Mouse (Mus musculus) adrenal gland, postnatal 0 days (tissue): ENCODE results near the gene Zfp541. TPM values are rescaled to one million over a fixed set of nuclear protein-coding genes. Genes with fewer than 3 reads are reported as not detected.

ENCODE experiments used
- polyA plus RNA-seq: library from polyadenylated mRNA; unstranded; fragments of >200 nt; fragmentation: Nextera tagmentation; extraction: Ambion mirVana; gene quantifications from 2 replicates; pipeline ENCODE4 v1.2.1, GENCODE M21; 2015

Zfp541 gene
- polyA plus RNA-seq = 0.04 TPM in 1 of 2 replicates, not detected in the other

DNA sequence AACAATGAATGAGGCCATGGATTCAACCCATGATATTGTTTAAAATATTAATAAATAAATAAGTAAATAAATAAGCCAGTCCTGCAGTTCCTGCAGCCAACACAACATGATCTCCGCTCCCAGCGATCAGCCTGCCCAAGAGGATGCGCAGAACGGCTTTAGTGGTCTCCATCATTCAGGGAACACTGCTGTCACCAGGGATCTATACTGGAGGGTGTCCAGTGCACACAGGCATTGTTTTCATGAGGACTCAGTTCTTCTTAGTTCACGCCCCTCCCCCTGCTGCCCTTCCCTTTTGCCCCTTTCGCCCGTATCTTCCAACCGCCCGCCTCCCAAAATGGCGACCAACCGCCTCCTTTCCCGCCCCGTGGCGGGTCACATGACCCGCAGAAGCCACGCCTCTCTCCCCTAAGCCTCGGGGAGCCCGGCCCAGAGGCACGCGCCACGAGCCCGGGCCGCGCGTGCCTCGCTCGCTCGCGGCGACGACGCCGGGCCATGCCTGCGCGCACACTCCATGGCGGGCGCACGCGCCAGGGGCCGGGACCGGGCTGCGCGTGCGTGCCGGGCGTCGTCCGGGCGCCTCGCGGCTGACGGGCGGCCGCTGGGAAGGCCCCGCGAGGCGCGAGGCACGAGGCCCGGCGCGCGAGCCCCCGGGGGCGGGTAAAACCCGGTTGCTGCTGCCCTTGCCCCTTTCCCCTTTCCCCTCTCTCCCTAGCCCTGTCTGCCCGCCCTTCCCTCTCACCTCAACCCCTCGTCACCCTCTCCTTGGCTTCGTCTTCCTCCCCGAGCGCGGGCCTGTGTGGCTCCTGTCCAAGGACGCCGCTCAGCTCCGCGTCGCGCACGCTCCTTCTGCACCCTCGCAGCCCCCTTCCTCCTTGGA is at the start of gene Zfp541:
Zfp541 (plus strand) TSS at position 596 of the 880 bp plus-strand sequence.

DNA sequence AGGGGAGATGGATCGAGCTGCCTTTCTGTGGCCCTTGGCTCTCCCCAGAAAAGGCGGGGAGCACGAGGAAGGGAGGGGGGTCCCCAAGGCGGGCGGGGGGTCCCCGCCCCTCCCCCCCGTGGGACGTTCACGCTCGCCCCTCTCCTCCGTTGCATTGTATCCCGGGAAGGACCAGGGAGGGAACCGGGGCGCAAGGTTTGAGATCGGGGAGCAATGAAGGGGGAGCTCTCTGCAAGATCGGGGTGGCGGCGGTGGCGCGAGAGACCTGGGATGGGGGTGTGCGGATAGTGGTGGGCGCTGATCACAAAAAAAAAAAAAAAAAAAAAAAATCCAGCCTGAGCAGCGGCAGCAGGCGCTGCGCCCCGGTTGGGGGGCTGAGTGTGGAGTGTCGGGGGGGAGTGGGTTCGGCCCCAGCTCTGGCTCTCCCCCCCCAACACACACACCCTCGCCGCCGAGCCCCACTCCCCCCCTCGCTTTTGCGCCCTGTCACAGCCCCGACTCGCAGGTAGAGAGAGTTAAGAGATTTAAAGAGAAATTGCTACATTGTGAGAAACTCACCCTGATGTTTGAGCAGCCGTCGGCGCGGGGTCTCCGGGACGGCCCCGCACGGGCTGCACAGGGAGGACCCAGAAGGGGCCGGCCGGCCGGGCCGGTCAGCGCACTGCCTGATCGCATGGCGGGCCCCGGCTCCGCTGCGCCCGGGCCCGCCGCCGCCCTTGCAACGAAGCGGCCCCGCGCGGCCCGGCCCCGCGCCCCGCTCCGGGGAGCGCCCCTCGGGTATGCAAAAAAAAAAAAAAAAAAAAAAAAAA is 14.1 kb upstream of the Zfp541 start, which contains the start of gene Bicra:
Bicra (minus strand) TSS at position 584 of the 809 bp plus-strand sequence.

DNA sequence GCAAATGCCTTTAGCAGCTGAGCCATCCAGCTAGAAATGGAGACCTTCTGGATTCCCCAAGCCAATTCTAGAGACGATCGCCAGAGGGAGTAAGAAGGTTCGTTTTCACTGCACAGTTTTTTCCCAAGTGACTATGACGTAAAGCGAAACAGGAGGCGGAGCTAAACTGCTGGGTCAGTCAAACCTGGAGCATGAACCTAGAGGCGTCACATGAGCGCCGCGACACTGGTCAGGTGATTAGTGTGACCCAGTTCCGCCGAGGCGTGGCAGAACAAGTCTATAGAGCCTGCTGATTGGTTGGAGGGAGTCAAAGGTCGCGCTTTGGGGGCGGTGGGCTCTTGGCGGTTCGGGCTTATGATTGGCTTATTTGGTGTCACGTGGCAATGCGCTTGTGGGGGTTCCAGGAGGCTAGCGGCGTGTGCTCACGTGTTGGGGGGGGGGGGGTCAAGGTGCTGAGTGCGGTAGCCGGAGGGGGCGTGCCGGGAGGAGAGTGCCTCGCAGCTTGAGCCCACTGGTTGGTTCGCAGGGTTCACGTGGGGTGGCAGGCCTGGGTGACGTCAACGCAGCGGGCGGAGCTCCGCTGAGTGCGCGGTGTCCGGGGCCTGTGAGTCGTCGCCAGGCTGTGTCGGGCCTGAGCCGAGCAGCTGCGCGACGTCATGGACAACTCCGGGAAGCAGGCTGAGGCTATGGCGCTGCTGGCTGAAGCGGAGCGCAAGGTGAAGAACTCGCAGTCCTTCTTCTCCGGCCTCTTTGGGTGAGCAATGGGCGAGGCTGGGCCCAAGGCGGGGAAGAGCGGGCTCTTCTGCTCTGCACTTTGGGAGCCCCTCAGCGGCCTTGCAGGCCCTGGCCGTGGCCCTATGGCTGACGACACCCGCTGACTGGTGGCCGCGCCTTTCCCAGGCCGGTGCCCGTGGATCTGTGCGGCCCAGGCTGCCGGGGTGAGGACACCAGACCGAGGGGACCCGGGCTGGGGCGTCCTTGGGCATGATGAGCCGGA is 36.7 kb downstream of the Zfp541 start, which contains the start of gene Napa:
Napa (plus strand) TSS at position 438 of the 997 bp plus-strand sequence.

DNA sequence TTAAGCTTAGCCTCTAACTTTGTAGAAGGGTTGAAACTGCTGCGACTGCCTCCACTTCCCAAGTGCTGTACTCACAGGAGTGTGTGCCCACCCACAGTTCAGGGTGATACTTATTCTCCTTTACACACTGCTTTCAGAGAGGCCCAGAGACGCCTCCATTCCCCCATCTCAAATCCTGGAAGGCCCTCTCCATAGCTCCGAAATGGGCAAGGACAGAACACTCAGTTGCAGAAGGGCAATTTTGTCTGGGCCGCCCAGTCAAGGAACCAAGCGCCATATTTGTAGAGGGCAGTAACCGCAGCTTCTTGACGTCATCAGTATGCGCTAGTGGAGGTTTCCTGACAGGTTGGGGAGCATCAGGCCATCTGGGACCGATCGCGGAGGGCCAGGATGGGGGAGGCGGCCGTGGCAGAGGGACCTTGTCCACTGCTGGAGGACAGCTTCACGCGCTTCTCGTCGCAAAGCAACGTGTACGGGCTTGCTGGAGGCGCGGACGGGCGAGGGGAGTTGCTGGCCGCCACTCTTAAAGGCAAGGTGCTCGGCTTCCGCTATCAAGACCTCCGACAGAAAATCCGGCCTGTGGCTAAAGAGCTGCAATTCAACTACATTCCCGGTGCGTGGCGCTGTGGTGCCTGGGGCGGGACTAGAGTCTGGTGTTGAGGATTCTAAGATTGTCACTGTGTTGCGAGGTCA is 58.1 kb downstream of the Zfp541 start, which contains the start of gene Kptn:
Kptn (plus strand) TSS at position 327 of the 693 bp plus-strand sequence.

DNA sequence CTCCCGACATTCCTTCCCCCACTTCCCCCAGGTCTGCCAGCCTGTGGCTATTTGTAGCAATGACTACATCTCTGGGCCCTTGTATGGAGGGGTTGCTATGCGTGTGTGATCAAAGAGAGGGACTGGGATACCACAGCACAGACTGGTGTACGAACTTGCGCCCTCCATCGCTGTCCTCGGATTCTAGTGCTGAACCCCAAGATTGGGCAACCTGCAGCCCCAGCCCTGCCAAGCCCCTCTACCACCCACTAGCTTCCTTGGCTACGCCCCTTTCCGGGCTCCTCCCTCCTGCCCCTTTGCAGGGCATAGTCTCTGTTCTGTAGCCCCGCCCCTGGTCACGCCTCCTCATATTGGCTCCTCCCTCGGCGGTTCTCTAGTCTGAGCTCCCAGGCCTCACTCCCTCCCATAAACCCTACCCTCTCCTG is 67.8 kb downstream of the Zfp541 start, which contains the start of gene Slc8a2:
Slc8a2 (plus strand) TSS at position 406 of the 425 bp plus-strand sequence.

Other genes with a start within 250 kb of the Zfp541 start
- gene Obox6, start 222.1 kb upstream of the Zfp541 start, polyA plus RNA-seq = not detected in 2 replicates
- not detected in 2 replicates for gene Crx, start 181.8 kb upstream of the Zfp541 start, polyA plus RNA-seq
- gene Crxos, start 179.2 kb upstream of the Zfp541 start, polyA plus RNA-seq = 1.7 and 1.9 TPM in 2 replicates
- gene Selenow, start 139.4 kb upstream of the Zfp541 start, polyA plus RNA-seq = 528 and 758 TPM in 2 replicates
- 130 and 169 TPM in 2 replicates for gene Nop53, start 115.7 kb upstream of the Zfp541 start, polyA plus RNA-seq
- 30.7 and 33.1 TPM in 2 replicates for gene Ehd2, start 94.2 kb upstream of the Zfp541 start, polyA plus RNA-seq
- 5.0 and 5.6 TPM in 2 replicates for gene Bicra, start 13.9 kb upstream of the Zfp541 start, polyA plus RNA-seq
- 112 and 151 TPM in 2 replicates for gene Napa, start 36.6 kb downstream of the Zfp541 start, polyA plus RNA-seq
- 20.5 and 26.0 TPM in 2 replicates for gene Kptn, start 58.1 kb downstream of the Zfp541 start, polyA plus RNA-seq
- 0.04 and 0.19 TPM in 2 replicates for gene Slc8a2, start 68.0 kb downstream of the Zfp541 start, polyA plus RNA-seq
- gene Meis3, start 113.3 kb downstream of the Zfp541 start, polyA plus RNA-seq = 25.0 and 35.2 TPM in 2 replicates
- gene Dhx34, start 160.2 kb downstream of the Zfp541 start, polyA plus RNA-seq = 7.8 and 8.3 TPM in 2 replicates
- 0.29 and 0.66 TPM in 2 replicates for gene C5ar2, start 182.3 kb downstream of the Zfp541 start, polyA plus RNA-seq
- 7.3 and 8.6 TPM in 2 replicates for gene C5ar1, start 197.7 kb downstream of the Zfp541 start, polyA plus RNA-seq
- gene Inafm1, start 211.8 kb downstream of the Zfp541 start, polyA plus RNA-seq = 38.6 and 39.9 TPM in 2 replicates
- gene Ccdc9, start 225.0 kb downstream of the Zfp541 start, polyA plus RNA-seq = 15.6 and 19.1 TPM in 2 replicates
- 9.1 and 13.6 TPM in 2 replicates for gene Bbc3, start 246.6 kb downstream of the Zfp541 start, polyA plus RNA-seq